Mouse (Mus musculus) heart, adult 11 months (tissue): ENCODE data around the gene Gm27027.
A peak's percentile ranks its signal among the peaks of the same experiment; 100 is the strongest.

ENCODE experiments used
- DNase-seq: peaks from one replicate; pipeline ENCODE4 v3.0.0; 2022

Gene Gm27027

DNA sequence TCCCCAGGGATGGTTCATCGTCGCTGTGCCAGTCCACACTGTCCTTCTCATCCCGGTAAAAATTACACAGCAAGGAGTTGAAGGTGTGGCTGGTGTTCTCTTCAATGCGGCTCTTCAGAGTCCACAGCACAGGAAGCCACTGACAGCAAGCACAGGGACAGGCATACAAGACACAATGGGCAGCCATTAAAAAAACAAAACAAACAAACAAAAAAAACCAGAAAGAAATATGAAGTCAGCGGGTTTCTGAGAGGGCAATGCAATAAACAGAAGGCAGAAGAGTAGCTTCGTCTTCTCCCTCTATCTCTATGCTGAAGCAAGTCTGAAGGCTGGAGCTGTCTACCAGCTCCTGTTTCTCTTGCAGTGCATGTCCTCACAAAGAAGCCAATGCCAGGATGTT lies at the start of gene Gm27027:
Gm27027 (minus strand) TSS at position 101 of the 400 bp plus-strand sequence.
- no peak for DNase-seq

DNA sequence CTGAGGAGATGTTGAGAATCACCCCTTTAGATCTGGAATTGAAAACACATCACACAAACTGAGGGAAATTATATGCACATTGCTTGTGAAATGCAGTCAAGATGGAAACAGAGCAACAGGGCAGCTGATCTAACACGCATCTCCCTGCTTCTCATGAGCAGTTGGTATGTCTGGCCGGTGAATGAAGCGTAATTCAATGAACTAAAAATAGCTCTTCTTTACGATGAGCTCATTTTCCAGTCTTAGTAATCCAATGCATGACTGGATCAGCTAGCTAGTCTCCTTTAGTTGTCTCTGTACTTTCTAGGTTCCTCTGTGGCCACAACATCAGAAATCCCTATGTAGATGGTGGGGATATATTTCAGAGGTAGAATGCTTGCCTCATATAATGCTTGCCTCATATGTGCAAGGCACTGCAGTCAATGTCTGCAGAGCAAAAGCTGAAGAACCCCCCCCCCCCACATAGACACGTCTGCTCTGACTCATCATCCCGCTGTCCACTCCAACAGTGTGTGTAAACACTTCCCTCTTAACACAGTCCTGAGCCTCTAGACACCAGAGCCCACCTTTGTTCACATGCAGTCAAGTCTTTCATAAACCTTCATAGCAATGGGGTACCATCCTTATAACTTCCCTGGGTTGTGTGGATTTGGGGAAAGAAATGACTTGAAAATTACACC lies 49.4 kb upstream of the Gm27027 start:
- peak; percentile 76 for DNase-seq

DNA sequence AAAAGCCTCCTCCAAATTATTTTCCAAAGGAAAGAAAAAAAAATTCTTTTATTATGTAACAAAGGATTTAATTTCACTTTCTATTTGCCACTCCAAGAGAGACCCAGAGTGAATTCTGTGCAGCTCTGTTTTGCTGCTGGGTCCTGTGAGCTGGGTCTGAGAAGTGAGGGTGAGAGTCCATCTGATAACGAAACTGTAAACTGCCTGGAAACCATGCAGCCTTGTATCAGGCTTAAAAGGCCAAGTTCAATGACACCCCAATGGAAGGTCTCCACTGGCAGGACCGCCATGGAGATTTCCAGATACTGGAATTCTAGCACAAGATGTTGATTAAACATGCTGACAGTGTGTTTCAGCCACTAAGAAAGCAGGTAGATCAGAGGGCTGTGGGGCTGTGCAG lies 48.0 kb upstream of the Gm27027 start:
- peak; percentile 89 for DNase-seq

DNA sequence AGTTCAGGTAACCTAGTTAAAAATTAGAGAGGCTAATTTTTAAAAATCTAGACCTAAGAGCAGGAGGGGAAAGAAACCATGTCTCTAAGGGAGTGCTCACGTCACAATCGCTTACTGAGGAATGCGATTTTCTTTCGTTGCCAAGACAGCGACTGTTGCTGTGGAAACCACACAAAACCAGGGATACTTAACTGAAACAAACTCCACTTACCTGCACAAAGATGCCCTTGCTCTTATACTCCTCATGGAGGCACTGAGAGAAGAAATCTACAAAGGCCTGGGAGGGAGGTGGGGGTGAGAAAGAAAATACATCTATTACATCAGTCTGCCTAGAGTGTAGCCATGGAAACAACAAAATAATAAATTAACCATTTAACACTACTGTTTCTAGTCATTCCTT lies 47.5 kb upstream of the Gm27027 start:
- no peak for DNase-seq

DNA sequence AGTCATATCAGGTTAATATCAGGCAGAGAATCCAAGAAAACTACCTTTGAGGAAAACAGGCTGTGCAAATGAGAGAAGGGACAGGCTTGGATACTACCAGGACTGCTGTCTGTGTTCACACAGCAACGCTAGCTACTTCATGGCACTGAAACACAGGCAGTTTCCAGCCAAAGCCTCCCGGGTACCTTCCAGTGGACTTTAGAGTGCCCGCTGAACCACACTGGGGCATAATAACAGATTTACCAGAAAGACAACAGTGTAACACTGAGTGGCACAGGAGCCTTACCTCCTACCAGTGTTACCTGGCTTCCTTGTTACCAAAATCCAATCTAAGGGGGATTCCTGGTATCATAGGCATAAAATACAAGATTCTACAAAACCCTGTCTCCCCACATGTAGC lies 46.3 kb upstream of the Gm27027 start:
- DNase-seq, result no peak

DNA sequence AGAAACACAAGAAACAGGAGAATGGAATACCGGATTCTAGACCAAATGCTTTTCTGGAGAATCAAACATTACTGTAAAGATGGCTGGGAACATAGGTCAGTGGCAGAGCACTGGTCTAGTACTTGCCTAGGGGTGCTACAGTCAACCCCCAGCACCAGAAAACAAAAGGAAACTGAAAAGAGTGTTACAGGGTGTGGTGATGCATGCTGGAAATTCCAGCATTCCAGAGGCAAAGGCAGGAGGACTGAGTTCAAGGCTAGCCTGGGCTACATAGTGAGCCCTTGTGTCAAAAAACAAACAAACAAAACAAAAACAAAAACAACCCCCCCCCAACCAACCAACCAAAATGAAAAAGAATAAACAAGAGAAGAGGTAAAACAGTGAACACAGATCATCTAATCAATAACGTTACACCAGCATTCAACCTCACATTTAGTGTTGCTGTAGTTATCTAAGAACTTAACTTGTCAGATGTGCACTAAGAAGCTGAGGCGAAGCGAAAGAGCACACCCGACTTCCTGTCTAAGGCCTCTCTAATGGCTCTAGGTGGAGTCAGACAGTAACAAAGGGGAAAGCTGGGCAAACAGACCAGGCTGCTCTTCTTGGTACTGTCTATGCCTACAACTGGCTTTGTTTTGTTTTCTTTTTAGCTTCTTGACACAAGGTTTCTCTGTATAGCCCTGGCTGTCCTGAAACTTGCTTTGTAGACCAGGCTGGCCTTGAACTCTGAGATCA lies 44.4 kb upstream of the Gm27027 start:
- DNase-seq, result no peak

DNA sequence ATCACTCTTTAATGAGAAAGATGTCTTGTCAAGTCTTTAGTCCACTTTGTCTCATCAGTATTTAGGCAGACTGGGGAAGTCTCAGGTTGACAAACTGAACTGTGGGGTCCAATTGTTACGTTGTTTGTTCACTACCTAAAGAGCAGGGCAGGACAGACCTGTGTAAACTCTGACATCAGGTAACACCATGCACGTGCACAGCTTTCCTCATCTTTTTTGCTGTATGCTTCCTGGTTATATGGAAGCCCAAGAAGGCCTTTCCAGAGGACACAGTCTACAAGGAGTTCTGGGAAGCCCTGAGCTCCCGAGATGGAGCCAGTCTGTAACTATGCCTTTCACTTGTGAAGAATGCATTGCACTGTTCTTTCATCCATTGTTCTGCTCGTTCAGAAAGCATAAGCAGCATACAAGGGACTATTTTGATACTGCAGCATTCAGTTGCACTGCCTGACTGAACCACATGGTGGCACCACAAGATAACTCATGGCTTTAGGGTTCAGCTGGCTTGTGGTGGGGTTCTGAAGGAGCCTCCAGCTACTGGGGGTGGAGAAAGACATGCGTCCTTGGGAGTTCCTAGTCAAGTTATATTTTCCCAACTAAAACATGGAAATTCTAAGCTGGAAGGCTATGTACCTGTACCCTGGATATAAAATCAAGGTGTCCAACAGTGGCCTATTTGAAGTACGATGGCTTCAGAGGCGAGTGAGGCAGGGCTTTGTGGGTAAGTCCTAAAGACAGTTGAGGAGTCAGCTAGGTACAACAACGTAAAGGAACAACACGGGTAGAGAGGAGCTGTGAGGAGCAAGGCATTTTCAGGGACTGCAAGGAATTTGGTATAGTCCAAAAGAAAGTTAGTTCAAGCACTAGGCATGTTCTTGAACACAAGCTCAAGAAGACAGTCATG lies 39.5 kb upstream of the Gm27027 start:
- peak; percentile 89 for DNase-seq

DNA sequence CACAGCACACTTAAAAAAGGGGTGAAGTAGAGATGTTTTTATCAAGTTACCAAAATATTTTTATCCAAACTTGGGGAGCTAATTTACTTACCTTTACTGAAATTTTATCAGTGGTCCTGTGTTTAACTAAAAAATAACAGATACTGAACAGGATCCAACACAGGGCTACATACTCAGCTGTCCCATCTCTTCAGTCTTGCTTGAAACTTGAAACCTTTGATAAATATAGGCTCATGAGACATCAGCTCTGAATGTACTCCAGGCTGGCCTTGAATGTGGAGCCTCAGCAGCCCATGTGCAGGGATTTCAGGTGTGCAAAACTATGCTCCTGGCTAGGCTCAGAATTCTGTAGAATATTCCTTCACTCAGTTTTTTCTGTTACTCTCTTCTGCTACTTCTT lies 34.4 kb upstream of the Gm27027 start:
- no peak for DNase-seq

DNA sequence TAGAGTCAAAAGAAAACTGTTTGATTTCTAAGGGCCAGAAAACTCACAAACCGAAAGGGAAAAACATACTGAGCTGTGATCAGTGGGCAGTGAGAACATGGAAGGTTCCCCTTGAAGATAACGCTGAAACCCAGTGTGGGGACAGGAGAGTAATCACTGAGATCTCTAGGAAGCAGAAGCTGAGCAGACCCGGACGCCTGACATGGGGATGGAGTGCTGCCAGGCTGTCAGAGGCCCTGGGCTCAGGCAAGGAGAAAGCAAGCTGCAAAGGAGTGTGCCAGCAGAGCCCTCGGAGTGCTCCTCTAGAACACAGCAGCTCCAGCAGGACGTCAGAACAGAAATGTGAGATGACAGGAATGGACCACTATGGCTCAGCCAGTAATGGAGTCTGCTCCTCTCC lies 28.5 kb upstream of the Gm27027 start:
- peak; percentile 65 for DNase-seq

DNA sequence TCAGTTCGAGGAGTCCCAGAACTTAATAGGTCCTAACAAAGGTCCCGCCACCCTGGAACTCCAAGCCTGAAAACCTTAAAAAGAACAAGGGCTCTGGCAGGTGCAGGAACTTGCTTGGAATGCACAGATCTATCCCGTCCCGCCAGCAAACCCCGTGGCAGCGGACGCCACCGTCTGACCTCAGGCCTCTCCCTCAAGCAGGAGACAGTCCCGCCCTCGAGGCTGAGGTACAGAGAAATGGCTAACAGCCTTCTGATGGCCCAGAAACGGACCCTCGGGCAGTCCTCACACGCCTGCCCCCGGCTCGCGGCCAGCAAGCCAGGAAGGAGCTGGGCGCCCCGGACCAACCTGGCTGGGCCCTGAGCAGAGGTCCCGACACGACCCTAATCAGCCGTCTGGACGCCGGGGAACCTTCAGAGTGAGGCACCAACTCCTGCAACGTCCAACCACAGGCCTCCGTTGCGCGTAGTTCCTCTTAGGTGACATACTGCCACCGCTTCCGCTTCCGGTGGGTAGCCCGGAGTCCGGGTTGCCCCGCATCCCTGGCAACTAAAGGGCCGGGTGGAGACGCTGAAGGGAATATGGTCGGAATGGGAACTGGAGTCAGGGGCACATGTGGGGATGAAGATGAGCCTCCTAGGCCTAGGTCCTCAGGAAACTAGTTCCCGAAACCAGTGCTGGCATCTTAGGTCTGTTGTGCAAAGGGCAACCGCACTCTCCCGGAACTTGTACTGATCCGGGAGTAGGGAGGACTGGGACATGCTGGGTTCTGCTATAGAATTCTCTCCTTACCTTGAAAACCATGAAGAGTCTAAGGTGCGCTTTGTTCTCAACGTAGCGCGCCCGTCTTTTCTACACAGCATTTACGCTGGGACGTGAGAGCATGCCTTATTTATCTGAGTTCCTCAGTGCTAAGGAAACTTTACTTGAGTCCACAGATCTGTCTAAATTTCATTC lies 14.5 kb upstream of the Gm27027 start, which contains the start of gene Alkbh3:
Alkbh3 (minus strand) TSS at position 473 of the 957 bp plus-strand sequence.
- peak; percentile 99 for DNase-seq

DNA sequence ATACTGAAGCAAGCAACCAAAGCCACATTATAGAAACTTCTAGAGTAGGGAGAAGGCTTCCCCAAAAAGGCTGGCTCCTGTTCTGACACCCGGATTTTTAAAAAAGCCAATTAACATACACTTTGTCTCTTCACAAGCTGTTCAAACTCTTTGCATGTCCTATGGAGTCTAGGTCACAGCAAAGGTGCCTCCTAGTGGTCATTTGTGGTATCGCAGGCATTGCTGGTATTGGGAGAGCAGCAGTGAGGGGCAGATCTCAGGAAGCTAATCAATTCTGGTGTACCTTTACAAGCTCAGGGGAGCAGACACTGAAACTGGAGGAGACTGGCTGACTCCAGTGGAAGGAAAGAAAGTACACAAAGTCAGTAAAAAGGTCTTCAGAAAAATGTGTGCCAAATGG lies 6.2 kb upstream of the Gm27027 start:
- DNase-seq, result peak; percentile 93

DNA sequence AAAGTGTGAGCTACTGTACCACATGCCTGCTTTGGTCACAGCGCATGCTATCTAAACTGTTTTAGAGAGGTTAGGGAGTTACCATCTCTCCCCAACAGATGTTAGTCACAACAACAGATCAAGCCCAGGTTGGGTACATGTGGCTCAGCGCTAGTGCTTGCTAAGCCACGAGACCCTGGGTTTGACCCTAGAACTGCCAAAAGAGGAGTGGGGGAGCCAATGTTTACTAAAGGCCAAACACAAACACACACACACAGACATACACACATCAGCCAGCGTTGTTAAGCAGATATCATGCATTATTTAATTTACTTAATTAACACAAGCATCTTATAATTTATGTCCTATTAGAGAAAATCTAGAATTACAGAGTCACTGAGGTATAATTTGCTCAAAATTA lies 5.8 kb upstream of the Gm27027 start:
- DNase-seq, result no peak

DNA sequence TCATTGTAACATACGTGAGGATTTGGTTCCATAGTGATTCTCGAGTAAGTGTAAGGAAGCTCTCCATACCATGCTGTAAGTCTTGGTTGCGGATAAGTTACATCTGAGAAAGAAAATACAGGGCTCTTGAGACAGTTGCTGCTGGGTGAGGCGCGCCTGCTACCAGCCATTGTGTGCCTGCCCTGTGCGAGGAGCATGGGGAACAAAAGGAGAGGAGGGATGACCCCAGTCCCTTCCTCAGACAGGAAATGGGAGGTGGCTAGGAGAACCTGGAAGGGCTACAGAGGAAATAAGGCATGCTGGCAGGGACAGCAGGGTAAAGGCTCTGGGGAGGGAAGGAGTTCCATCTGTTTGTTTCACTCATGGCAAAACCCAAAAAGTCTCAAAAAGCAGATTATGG lies 5.3 kb upstream of the Gm27027 start:
- DNase-seq, result no peak

DNA sequence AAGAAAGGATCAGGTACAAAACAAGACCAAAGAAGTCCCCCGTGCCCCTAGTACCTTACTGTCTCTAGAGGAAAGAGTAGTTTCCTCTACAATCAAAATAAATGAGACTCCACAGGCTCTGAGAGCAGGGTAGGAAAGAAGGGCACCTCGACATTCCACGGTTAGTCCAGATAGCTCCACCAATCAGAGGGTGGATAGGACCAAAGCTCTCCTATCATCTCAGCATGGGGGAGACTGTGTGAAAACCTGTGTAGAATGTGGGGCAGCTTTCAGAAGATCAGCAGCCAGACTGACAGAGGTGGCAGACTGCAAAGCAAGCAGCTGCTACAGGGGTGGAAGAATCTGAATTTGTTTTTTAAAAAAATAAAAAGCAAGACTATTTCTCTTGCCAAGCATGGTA lies 3.3 kb downstream of the Gm27027 start:
- no peak for DNase-seq

DNA sequence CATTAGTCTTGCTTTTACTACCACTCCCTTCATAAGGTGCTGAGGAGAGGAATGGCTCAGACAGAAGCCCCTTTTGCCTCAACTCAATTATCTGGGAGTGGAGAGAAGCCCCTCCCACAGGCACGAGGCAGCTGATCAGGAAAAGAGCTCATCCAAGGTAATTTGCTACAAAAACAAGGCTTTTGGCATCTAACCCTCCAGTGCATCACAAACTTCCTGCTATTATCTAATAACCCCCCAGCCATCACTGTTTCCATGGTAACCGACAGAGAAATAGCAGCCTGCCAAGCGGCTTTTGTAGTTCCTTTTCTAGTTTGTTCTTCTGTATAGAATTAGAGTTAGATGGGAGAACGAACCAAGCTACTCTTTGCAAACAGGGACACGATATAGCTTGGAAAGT lies 3.9 kb downstream of the Gm27027 start:
- peak; percentile 94 for DNase-seq

DNA sequence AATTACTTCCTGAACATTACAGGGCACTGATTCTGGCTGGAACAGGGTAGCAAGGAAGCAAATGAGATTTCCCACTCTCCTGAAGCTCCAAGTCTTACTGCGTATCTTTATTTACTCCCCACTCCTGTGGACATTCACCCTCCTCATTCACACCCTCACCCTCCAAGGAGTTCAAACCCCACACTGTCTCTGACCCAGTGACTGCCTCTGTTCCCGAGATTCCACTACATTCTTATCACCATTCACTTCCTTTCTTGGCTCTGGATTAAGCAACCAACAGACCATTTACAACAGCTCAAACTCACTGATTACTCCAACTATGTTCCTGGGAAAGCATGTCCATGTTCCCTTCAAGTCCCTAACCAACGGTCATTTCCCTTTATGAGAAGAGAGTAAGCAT lies 4.8 kb downstream of the Gm27027 start:
- peak; percentile 88 for DNase-seq

DNA sequence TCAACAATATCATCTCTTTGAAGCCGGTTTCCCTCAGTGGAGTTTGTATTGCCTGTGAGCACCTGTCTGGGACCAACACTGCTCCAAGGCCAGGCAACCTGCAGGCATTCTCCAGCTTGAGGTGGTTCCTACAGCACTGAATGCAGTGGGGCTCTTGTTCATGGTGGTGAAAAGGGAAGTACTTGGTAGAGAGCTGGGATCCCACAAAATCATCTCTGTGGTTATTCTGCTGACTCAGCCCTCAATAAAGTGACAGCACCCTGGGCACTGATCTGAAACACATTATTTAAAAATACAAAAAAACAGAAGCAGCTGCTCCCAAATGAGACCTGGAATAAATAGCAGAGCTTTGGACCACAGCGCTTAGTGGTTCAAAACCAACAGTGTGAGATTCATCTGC lies 7.7 kb downstream of the Gm27027 start:
- no peak for DNase-seq

DNA sequence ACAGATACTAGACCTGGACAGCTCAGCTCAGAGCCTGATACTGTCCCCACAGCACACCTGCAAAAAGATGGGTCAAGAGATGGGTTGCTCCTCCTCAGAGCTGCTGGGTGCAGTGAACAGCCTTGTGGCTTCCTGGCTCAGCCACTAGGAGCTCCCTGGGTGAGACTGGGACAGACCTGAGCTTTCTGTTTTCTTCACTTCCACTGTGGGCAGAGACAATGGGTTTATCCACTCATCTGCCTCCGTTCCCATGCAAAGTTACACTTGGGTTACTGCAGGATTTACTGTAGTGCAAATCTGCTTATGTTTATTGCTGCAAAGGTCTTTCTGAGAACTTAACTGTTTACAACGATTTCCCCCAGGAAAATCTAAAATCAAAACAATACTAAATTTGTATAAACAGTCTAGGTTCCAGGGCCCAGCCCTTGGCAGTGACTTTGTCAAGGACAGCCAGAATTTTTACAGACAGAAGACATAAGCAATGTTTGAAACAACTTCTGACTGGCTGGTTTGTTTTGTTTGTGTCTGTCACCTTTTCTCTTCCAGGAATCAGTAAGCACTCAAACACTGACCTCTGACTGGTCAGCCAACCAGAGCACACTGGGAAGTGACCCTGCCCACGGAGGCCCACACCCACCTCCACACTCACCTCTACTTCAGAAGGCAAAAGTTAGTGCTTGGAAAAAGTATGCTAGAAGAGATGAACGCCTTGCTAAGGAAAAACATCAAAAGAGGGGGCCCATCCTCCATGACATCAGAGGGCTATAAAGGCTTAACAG lies 13.5 kb downstream of the Gm27027 start:
- DNase-seq, result no peak

DNA sequence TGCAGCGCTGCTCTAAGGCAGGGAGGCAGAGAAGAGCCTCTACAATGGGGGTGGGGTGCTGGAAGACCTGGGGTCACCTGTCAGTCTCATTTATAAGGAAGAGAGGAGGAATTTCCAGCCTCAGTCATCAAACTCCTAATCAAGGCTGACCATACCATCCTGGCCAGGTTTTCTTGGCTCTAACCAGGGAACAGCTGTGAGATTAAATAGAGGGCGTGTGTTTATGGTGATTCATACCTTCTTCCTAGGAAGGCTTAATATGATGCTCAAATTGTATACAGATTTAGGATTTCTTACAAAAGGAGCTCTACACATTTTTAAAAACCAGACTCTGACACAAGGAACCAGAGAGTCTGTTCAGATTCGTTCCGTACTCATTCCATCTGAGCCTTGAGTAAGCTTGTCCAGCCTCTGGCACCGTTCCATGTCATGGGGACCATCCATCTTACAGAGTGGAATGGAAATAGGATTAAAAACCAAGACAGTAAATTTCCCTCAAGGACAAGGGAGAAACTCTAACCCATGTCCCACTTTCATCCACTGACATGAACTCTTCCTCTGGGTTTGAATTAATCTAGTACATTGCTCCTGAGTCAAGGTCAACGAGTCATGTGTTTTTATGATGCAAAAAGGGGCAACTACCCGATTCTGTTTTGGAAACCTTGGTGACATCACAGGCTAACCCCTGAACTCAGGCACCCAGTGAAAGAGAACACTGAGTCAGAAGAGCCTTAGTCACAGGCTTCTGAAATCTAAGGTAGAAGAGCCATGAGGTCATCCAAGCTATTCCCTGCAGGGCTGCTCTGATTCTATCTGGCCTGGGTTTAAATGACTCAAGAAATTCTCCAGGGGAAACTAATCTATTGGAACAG lies 16.7 kb downstream of the Gm27027 start:
- no peak for DNase-seq

DNA sequence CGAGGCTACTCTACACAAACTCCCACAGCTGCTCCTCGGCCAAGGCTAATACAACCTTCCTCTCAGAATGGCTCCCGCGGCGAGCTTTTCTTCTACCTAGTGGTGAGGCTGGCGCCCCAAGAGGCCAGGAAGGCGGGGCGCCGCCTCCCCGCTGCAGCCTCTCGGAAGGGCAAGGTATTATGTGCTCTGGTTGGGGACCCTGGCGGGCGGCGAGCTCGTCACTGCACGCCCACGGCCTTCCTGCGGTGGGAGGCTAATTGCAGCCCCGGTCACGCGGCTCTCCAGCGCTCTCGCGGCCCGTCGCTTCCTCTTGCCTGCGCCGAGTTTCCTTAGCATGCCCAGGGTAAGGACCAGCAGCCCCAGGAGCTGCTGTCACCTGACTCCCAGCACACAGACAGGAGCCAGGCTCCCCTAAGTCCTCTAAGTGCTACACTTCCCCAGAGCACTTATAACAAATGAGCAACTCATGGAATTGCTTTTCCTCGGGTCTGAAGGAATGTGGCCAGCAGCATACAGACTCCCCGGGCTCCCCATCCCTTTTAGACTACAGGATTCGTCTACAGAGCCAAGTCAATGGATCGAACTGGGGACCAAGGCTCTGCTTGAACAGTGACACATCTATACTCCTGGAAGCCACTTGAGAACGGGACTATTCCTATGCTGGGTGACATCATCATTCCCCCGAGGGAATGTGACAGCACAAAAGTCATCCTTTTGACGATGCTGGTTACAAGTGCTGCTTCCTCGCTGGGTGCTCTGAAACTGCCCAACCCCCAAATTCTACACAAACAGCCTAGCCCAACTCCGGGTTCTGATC lies 19.5 kb downstream of the Gm27027 start:
- peak; percentile 97 for DNase-seq
